Mouse (Mus musculus): ENCODE measurements around the gene Gpr162.
"Not testable (repeated sequence)": the region's sequence is repeated elsewhere in the genome, so short reads cannot be mapped to it uniquely, and the experiment has no call there.

DNA sequence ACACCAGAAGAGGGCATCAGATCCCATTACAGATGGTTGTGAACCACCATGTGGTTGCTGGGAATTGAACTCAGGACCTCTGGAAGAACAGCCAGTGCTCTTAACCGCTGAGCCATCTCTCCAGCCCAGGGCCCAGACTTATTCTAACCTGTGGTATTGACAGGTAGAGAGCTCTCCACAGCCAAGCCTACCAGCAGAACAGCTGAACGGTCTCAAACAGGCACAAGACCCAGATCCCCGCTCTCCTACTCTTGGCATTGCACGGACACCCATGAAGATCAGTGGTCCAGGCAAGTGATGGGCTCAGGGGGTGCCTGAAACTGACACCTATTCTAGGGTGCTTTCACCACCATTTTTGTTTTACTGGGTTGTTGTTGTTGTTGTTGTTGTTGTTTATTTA is 32.6 kb downstream of the Gpr162 start:
- not testable (repeated sequence) for TF ChIP-seq CTCF (conservative IDR thresholded peaks at IDR 0.05; ENCODE audit: insufficient read depth, insufficient read length, low read depth, low read length); POLR2A (IDR thresholded peaks at IDR 0.05; ENCODE audit: low read depth, low read length)

All from kidney, adult 2 months (tissue).